In genomic region chr14:47366881-47367321, GRCm38 (mm10) we compare ENCODE assay signal across 8 mouse cellular contexts. TPM values are rescaled to one million over a fixed set of nuclear protein-coding genes. Genes with fewer than 3 reads are reported as not detected.
DNase-seq lines count a peak whose midpoint lies in the region; ATAC-seq and TF ChIP-seq lines count a peak whose summit lies in the region.

No protein-coding gene starts in this region.

- no peak overlapping the region for H3K4me3 ChIP-seq in cerebellum, adult 2 months (replicated peaks; ENCODE audit: insufficient read depth, low read depth, low read length)
- H3K4me3 ChIP-seq in intestine, embryonic 14.5 days (ENCODE audit: low read depth, low read length): no peak overlapping the region
- H3K4me3 ChIP-seq in myocyte: no peak overlapping the region

- 0 out of 2 replicates have a peak, but pooled peaks cover 2% of the 10 kb centered on the region for H3K27me3 ChIP-seq in cerebellum, adult 2 months (ENCODE audit: control insufficient read depth, insufficient read depth, low read length)
- no peaks in the 10 kb centered on the region for H3K27me3 ChIP-seq in intestine, embryonic 14.5 days (replicated peaks; ENCODE audit: control insufficient read depth, insufficient read depth, low read length)
- H3K27me3 ChIP-seq in myocyte (ENCODE audit: control insufficient read depth, insufficient read depth, insufficient read length): no peaks in the 10 kb centered on the region

- WGBS in cerebellum, adult 2 months: 3% methylated on average over 7 of the region's 7 CpGs
- WGBS in intestine, embryonic 14.5 days: 33% methylated on average over 7 of the region's 7 CpGs

- peaks cover 5% of the 10 kb centered on the region for H3K4me1 ChIP-seq in cerebellum, adult 2 months (ENCODE audit: control insufficient read depth, insufficient read depth, low read length)
- H3K4me1 ChIP-seq in intestine, embryonic 14.5 days (replicated peaks; ENCODE audit: control insufficient read depth, insufficient read depth, low read length): no peaks in the 10 kb centered on the region

- no peak overlapping the region for H3ac ChIP-seq in myocyte (ENCODE audit: control insufficient read depth, insufficient read length)

- H3K36me3 ChIP-seq in intestine, embryonic 14.5 days (ENCODE audit: control insufficient read depth, insufficient read depth, low read length): no peaks in the 10 kb centered on the region
- no peaks in the 10 kb centered on the region for H3K36me3 ChIP-seq in myocyte (ENCODE audit: control insufficient read depth, insufficient read depth)

- TF ChIP-seq POLR2A in cerebellum, adult 2 months (IDR thresholded peaks at IDR 0.05; ENCODE audit: borderline replicate concordance, insufficient read depth, low read length): no peak
- no peak for TF ChIP-seq POLR2A in myocyte (IDR thresholded peaks at IDR 0.05; ENCODE audit: insufficient read length, low read depth)

- intact Hi-C loops in left cerebral cortex, postnatal 36 days (cut with DNase I): no loop called here

- H3K79me2 ChIP-seq in myocyte (ENCODE audit: control insufficient read depth, insufficient read depth): no peaks in the 10 kb centered on the region

- H3K9me3 ChIP-seq in intestine, embryonic 14.5 days (ENCODE audit: control insufficient read depth, low read length): no peaks in the 10 kb centered on the region

- DNase-seq in left cerebral cortex, adult 18-20 months (ENCODE audit: low spot score in 2 of 2): peak; percentile 9 to 33
- DNase-seq in left cerebral cortex, adult 8-10 months (ENCODE audit: low spot score in 2 of 2): no peak
- DNase-seq in cerebellum, adult 2 months: peak; percentile 46 to 50
- DNase-seq in intestine, embryonic 14.5 days (ENCODE audit: low spot score): peak; percentile 54
- DNase-seq in left cerebral cortex, postnatal 36 days (ENCODE audit: low spot score in 2 of 2): peak; percentile 24
- DNase-seq in urinary bladder, adult 2 months (ENCODE audit: low spot score): peak; percentile 35
- DNase-seq in heart, adult 18-20 months: no peak

- H3K9ac ChIP-seq in intestine, embryonic 14.5 days (ENCODE audit: low read length): no peak overlapping the region

- ATAC-seq in intestine, embryonic 14.5 days (replicated peaks; ENCODE audit: low FRiP score, low TSS enrichment, low read depth): no peak

- H3K27ac ChIP-seq in cerebellum, adult 2 months (ENCODE audit: insufficient read depth, low read length): no peak overlapping the region
- H3K27ac ChIP-seq in intestine, embryonic 14.5 days (ENCODE audit: low read depth): no peak overlapping the region

- TF ChIP-seq CTCF in cerebellum, adult 2 months (IDR thresholded peaks at IDR 0.05; ENCODE audit: borderline replicate concordance, insufficient read depth, low read depth, low read length): no peak

- no peak overlapping the region for H3K4me2 ChIP-seq in intestine, embryonic 14.5 days (ENCODE audit: low read length)
- peak overlapping the region; percentile 32 for H3K4me2 ChIP-seq in myocyte (ENCODE audit: low read depth)

TF ChIP-seq in myocyte, 11 proteins besides CTCF, POLR2A, EP300 and RAD21:
- TF ChIP-seq MYOG (IDR thresholded peaks at IDR 0.05; ENCODE audit: control insufficient read depth in 1 of 3, insufficient read depth in 1 of 3, insufficient read length in 2 of 3, low read depth in 2 of 3): peak; percentile 29 to 89 (median 82)
- TF ChIP-seq CEBPB (IDR thresholded peaks at IDR 0.05; ENCODE audit: insufficient read depth, poor library complexity, severe bottlenecking): no peak
- TF ChIP-seq MYOD1 (IDR thresholded peaks at IDR 0.05; ENCODE audit: control insufficient read depth in 1 of 3, insufficient read length in 2 of 3, low read depth in 2 of 3): peak in 2 of 3 experiments; percentile 84 to 87
- TF ChIP-seq SRF (IDR thresholded peaks at IDR 0.05; ENCODE audit: control insufficient read depth, insufficient read length, low read depth): no peak
- TF ChIP-seq REST (IDR thresholded peaks at IDR 0.05; ENCODE audit: insufficient read depth, insufficient read length): no peak
- no peak for TF ChIP-seq E2F4 (IDR thresholded peaks at IDR 0.05; ENCODE audit: insufficient read depth)
- peak; percentile 77 for TF ChIP-seq TCF3 (IDR thresholded peaks at IDR 0.05; ENCODE audit: insufficient read length, low read depth)
- no peak for TF ChIP-seq USF1 (IDR thresholded peaks at IDR 0.05; ENCODE audit: low read depth)
- TF ChIP-seq TCF12 (IDR thresholded peaks at IDR 0.05; ENCODE audit: insufficient read depth, poor library complexity, severe bottlenecking): peak; percentile 61

RNA-seq across cellular contexts. Expression of gene Lgals3, which starts 0.7 kb away (rescaled TPM):
- total RNA-seq in left cerebral cortex, adult 18-20 months (2021): under 1 TPM; 0.63 to 0.81 TPM
- total RNA-seq in left cerebral cortex, adult 8-10 months (2022): 1 to 10 TPM in 2 of 4 experiments, under 1 TPM in 2; 0.66 to 1.8 (median 0.93) TPM
- polyA plus RNA-seq in cerebellum, adult 2 months (2012; rRNA removed): 3.7 and 4.7 TPM in 2 replicates
- polyA plus RNA-seq in intestine, embryonic 14.5 days (2014; fragmentation: Nextera tagmentation; extraction: Ambion mirVana): 6.6 and 8.5 TPM in 2 replicates
- under 1 TPM in 1 of 2 experiments, not detected in 1; 0.49 TPM for total RNA-seq in left cerebral cortex, postnatal 36 days (2021)
- polyA plus RNA-seq in myocyte (2012; fragmentation: generic; extraction: Trizol): 525 TPM
- 252 and 279 TPM in 2 replicates for polyA plus RNA-seq in urinary bladder, adult 2 months (2012; rRNA removed)
- 1 to 10 TPM; 3.3 to 7.2 TPM for total RNA-seq in heart, adult 18-20 months (2021)

RNA-seq across cellular contexts. Expression of gene Dlgap5, which starts 51.3 kb away (rescaled TPM):
- under 1 TPM in 1 of 2 experiments, not detected in 1; 0.84 TPM for total RNA-seq in left cerebral cortex, adult 18-20 months (2021)
- total RNA-seq in left cerebral cortex, adult 8-10 months (2022): 1 to 10 TPM in 1 of 4 experiments, under 1 TPM in 3; 0.34 to 1.2 (median 0.42) TPM
- polyA plus RNA-seq in cerebellum, adult 2 months (2012; rRNA removed): 0.22 and 0.31 TPM in 2 replicates
- 39.5 and 49.9 TPM in 2 replicates for polyA plus RNA-seq in intestine, embryonic 14.5 days (2014; fragmentation: Nextera tagmentation; extraction: Ambion mirVana)
- 1 to 10 TPM in 1 of 2 experiments, not detected in 1; 1.1 TPM for total RNA-seq in left cerebral cortex, postnatal 36 days (2021)
- polyA plus RNA-seq in myocyte (2012; fragmentation: generic; extraction: Trizol): 16.3 TPM
- 2.4 and 2.8 TPM in 2 replicates for polyA plus RNA-seq in urinary bladder, adult 2 months (2012; rRNA removed)
- total RNA-seq in heart, adult 18-20 months (2021): under 1 TPM; 0.37 to 0.62 TPM

Comparison
In these comparisons a context has a peak if more than half of its experiments do, and no peak if none do; other contexts are left out.
1. DNase-seq: peak in left cerebral cortex, adult 18-20 months (2 of 2), cerebellum, adult 2 months (2 of 2), intestine, embryonic 14.5 days (single experiment), left cerebral cortex, postnatal 36 days (2 of 2) and urinary bladder, adult 2 months (single experiment); none in left cerebral cortex, adult 8-10 months (0 of 2) and heart, adult 18-20 months (0 of 2).